Mouse (Mus musculus) lung, postnatal 14 days (tissue): Measurements from ENCODE around the gene Psmd1.
A peak's percentile ranks its signal among the peaks of the same experiment; 100 is the strongest.

Experiments used
- DNase-seq: peaks from one replicate; pipeline ENCODE4 v3.0.0; 2021

Psmd1 gene

DNA sequence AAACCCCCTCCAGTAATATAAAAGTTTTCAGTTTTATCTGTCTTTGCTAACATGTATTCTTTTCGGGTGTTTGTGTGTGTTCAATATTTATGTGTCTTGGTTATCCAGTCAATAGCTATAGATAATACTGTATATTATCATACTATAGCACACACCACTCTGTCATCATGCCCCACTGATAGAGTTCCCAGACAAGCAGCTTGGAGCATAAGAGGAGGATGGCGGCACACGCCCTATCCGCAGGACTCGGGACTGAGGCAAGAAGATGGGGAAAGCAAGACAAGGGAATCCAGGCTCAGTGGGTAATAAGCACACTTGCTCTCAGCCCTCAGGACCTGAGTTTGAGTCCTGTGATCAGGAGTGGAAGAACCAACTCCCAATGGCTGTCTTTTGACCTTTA, 96.3 kb downstream of the Psmd1 start:
- no peak for DNase-seq

GRCm38 (mm10) chr1:86161061-86161460, 96.9 kb downstream of the Psmd1 start:
- no peak for DNase-seq

DNA sequence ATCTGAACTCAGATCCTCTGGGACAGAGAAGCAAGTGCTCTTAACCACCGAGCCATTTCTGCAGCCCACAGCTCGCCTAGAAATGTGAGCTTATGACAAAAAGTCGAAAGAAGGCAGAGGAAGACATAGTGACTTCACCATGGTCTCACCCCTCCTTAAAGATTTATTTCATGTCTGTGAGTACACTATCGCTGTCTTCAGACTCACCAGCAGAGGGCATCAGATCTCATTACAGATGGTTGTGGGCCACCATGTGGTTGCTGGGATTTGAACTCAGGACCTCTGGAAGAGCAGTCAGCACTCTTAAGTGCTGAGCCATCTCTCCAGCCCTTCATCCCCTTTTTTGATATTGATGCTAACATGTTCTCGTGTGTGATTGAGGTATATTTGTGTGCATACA, 110.4 kb downstream of the Psmd1 start:
- no peak for DNase-seq

- DNase-seq, result no peak
Measured at GRCm38 (mm10) chr1:86176066-86176465, 111.9 kb downstream of the Psmd1 start.

DNA sequence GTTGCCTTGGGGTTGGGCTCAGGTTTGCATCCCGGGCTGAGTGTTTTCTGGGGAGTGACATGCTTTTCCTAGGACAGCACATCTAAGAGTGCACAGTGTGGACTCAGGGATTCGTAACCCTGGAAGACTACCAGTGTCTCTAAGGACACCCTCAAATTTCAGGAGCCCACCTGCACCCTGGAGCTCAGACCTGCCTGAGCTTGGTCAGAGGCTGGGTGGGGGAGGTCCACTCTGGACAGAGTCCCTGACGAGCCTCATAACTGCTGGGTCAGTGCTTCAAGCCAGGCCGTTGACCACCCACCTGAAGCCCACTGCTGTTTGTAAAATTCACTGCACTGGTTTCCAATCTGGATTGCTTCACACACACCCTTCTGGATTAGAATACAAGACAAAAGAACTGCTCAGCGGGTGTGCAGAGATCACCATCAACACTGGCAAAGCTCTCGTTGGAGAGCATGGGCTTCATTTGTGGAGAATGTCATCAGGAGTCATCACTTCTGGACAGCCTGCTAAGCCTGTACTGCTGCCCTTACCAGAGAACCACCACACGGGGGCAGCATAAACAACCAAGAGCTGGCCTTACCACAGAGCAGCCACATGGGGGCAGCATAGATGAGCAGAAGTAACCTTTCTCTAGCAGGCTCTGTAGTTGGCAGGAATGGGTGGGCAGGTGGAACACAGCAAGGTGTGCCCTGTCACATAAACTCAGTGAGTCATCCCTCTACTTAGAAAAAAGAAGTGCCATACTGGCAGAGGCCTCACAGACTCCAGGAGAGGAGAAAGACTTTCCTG, 114.5 kb downstream of the Psmd1 start:
- peak; percentile 85 for DNase-seq

DNA sequence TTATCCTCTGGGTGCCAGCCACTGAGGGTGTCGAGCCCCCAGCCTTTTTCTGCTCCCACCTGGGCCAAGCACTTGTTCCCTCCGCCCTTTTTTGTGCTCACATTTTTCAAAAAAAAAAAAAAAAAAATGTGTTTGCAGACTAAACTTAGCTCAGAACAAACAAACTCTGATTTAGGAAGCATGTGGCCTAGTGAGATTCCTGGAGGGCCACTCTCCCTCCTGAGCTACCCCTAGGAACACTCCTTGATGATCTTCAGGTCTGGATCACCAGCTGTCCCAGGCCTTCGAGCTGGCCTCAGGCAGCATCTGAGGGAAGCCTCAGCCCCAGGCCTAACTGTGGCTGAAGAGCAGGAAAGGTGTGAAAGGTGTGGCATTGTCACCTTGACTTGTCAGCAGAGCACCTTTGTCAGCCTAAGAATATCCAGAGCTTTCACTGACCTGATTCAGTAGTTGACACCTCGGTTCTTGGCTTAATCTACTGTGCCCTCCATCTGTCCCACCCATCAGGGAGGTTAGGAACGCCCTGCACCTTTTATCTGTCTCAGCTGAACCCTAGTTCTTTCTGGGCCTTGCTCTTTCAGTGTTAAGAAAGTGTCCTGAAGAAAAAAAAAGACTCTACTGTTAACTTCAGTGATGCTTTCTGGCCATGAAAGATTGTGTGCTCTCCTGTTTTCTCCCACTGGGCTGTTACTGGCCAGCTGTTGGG, 118.0 kb downstream of the Psmd1 start:
- DNase-seq, result no peak

DNA sequence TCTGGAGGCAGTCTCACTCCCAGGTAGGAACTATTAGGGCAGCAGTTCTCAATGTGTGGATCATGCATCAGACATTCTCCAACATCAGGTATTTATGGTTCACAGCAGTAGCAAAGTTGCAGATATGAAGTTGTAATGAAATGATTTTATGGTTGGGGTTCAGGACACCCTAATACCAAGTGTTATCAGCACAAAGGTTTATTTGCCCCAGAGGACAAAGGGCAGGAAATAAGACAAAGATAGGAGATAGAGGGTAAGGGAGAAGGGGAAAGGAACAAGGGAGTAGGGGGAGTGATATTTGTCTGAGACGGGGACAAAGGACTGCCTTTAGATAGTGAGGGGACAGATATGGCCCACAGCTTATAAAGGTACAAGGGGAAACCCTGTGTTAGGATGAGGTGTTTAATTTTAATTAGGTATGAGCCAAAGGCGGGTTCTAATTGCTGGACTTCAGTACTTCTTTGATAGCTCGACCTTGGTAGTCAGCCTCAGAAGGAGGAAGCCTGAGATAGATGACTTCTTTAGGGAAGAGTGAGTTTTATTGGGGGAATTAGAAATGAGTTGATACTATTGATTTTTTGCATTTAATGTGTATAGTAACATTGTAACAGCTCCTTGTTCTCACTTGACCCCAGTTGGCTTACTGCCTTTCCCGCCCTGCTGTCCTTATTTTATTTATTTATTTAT, 119.5 kb downstream of the Psmd1 start:
- DNase-seq, result no peak

- no peak for DNase-seq
Measured at GRCm38 (mm10) chr1:86186762-86187161, 122.6 kb downstream of the Psmd1 start.

- DNase-seq, result no peak
Measured at GRCm38 (mm10) chr1:86187856-86188255, 123.7 kb downstream of the Psmd1 start.

DNA sequence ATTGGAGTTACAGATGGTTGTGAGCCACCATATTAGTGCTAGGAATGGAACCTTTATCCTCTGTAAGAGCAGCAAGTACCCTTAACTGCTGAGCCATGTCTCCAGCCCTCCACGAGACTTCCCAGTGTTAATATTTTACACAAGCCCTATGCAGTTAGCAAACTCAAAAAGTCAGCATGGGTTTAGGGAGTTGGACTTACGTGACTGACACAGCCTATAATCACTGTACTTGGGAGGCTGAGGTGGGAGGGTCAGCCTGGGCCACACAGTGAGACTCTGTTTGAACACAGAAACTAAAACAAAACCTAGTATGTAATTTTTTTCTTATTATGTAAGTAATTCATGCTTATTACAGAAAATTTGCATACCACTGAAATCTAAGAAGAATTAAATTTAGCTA, 124.1 kb downstream of the Psmd1 start:
- no peak for DNase-seq
